Mouse (Mus musculus) stomach, embryonic 14.5 days (tissue): ENCODE results near the gene Bend3. TPM values are rescaled to one million over a fixed set of nuclear protein-coding genes. Genes with fewer than 3 reads are reported as not detected.

Source experiments
- ATAC-seq: fragments of 200-750 bp; cut with Nextera tagmentation; 2 replicates; pipeline ENCODE4 v1.8.0; 2017; ENCODE audit warnings: low read depth, moderate TSS enrichment; ENCODE audit not compliant: insufficient number of reproducible peaks, insufficient read depth, low FRiP score
- H3K27ac ChIP-seq: fragments of 300-500 bp; sonication (generic); 2 replicates; pipeline ENCODE4 v1.5.1; 2014; ENCODE audit warnings: mild to moderate bottlenecking, low read length, moderate library complexity, mixed read lengths
- H3K27me3 ChIP-seq: fragments of 300-500 bp; sonication (generic); 2 replicates; pipeline ENCODE4 v1.6.1; 2014; ENCODE audit warnings: low read length, control low read depth, mixed read lengths; ENCODE audit not compliant: control insufficient read depth, insufficient read depth
- H3K36me3 ChIP-seq: fragments of 300-500 bp; sonication (generic); 2 replicates; pipeline ENCODE4 v1.6.1; 2014; ENCODE audit warnings: mild to moderate bottlenecking, control low read depth, low read length, moderate library complexity, mixed read lengths; ENCODE audit not compliant: control insufficient read depth, insufficient read depth
- H3K4me1 ChIP-seq: fragments of 300-500 bp; sonication (generic); 2 replicates; pipeline ENCODE4 v1.6.1; 2014; ENCODE audit warnings: low read length, control low read depth, mixed read lengths; ENCODE audit not compliant: control insufficient read depth, insufficient read depth
- H3K4me2 ChIP-seq: fragments of 300-500 bp; sonication (generic); replicated peaks from 2 replicates; pipeline ENCODE4 v1.6.1; 2014; ENCODE audit warnings: low read depth, low read length, control low read depth
- H3K4me3 ChIP-seq: fragments of 300-500 bp; sonication (generic); 2 replicates; pipeline ENCODE4 v1.5.1; 2014; ENCODE audit warnings: low read depth, low read length, control low read depth
- H3K9ac ChIP-seq: fragments of 300-500 bp; sonication (generic); replicated peaks from 2 replicates; pipeline ENCODE4 v1.6.1; 2014; ENCODE audit warnings: low read depth, mild to moderate bottlenecking, control low read depth, low read length, moderate library complexity, mixed read lengths
- H3K9me3 ChIP-seq: fragments of 300-500 bp; sonication (generic); 2 replicates; pipeline ENCODE4 v1.6.1; 2016; ENCODE audit warnings: low read depth, low read length, control low read depth; ENCODE audit not compliant: control insufficient read depth
- WGBS: fragments of 180-500 bp; shearing (Covaris S2); extraction: QIAGEN DNeasy Blood & Tissue Kit; methylation state at CpG from one replicate; pipeline ENCODE4 v1.1.7; 2014; 5-methylcytosine and 5-hydroxymethylcytosine counted together
- polyA plus RNA-seq: library from polyadenylated mRNA; unstranded; fragments of >200 nt; fragmentation: Nextera tagmentation; extraction: Ambion mirVana; gene quantifications from 2 replicates; pipeline ENCODE4 v1.2.1, GENCODE M21; 2014

Gene Bend3
- 4.5 and 5.0 TPM in 2 replicates for polyA plus RNA-seq

DNA sequence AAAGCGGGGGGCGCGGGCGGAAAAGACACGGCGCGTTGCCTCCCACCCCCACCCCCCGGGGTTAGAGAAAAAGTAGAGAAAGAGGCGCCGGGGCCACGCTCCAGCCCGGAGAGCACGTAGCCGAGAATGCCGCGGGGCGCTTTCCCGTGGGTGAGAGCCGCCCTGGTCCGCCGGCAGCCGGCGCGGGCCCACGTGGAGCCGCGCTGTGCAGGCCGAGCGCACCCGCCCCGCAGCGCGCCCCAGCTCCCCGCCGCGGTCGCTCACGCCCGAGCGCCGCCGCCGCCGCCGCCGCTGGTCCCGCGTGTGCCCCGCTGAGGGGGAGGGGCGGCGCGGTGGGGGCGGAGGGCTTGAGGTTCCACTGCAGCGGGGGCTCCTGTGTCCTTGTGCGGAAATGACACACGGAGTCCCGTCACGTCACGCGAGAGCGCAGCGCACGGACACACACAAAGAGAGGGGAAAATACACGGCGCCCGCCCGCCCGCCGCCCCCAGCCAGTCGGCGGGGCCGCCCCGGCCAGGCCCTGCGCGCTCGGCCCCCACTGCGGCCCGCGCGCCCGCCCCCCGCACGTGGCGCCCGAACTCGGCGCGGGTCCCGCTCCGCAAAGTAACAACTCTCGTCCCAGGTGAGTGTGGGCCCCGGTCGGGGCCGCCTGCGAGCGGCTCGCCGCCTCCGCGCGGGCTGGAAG is at the start of gene Bend3:
Bend3 (plus strand) TSS at position 81 of the 685 bp plus-strand sequence.
- peaks cover 25% of the 10 kb centered on the region; the same call in 1 of the 2 replicates for H3K4me1 ChIP-seq
- H3K9me3 ChIP-seq = no peaks in the 10 kb centered on the region
- ATAC-seq = peak; percentile 40
- WGBS = under 1% methylated on average over 88 of the region's 101 CpGs
- H3K36me3 ChIP-seq = no peaks in the 10 kb centered on the region
- H3K4me2 ChIP-seq = peak within 1 kb of the TSS; percentile 88
- peak within 1 kb of the TSS; percentile 94 for H3K9ac ChIP-seq
- no peaks in the 10 kb centered on the region for H3K27me3 ChIP-seq
- peak within 1 kb of the TSS; percentile 79 for H3K4me3 ChIP-seq
- peak within 1 kb of the TSS; percentile 98 for H3K27ac ChIP-seq

DNA sequence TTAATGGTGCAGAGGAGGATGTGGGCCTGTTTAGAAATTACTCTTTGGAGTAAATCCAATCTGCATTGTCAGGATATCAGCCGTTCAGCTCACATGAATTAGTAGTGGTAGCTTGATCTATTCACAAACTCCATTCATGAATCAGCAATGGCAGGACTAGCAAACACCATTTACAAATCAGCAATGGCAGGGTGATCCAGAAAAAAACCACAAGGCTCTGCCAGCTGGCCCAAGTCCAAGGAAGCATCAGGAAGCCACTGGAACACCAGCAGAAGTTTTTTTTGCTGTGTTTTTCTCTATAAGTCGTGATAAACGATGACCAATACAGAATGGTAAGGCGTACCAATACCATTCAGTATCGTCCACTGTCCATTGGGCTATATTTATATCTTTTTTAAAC is 48.0 kb upstream of the Bend3 start:
- no peaks in the 10 kb centered on the region for H3K36me3 ChIP-seq
- H3K4me2 ChIP-seq = no peak overlapping the region
- no peaks in the 10 kb centered on the region for H3K4me1 ChIP-seq
- WGBS = 95% methylated on average over 5 of the region's 5 CpGs
- H3K27me3 ChIP-seq = no peaks in the 10 kb centered on the region
- H3K9ac ChIP-seq = no peak overlapping the region
- H3K27ac ChIP-seq = no peak overlapping the region
- no peak overlapping the region for H3K4me3 ChIP-seq
- no peak for ATAC-seq
- no peaks in the 10 kb centered on the region for H3K9me3 ChIP-seq

DNA sequence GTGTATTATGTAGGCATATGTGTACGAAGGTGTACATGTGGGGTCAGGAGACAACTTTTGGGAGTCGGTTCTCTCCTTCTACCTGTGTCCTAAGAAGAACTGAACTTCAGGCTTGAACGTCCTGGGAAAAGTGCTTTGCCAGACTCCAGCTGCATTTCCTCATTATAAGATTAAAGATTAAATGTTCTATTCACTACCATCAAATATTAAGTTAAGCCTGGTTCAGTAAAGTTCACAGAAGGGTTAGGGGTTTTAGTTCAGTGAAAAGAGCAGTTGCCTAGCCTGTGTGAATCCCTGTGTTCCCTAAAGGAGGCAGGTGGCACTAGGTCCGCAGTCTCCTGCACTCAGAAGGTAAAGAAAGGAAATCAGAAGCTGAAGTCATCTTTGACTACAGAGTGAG is 44.3 kb upstream of the Bend3 start:
- no peak overlapping the region for H3K4me3 ChIP-seq
- H3K9me3 ChIP-seq = no peaks in the 10 kb centered on the region
- H3K9ac ChIP-seq = no peak overlapping the region
- no peak overlapping the region for H3K27ac ChIP-seq
- no peak overlapping the region for H3K4me2 ChIP-seq
- no peaks in the 10 kb centered on the region for H3K36me3 ChIP-seq
- H3K4me1 ChIP-seq = no peaks in the 10 kb centered on the region
- no peaks in the 10 kb centered on the region for H3K27me3 ChIP-seq
- no peak for ATAC-seq
- 73% methylated on average over 4 of the region's 4 CpGs for WGBS

DNA sequence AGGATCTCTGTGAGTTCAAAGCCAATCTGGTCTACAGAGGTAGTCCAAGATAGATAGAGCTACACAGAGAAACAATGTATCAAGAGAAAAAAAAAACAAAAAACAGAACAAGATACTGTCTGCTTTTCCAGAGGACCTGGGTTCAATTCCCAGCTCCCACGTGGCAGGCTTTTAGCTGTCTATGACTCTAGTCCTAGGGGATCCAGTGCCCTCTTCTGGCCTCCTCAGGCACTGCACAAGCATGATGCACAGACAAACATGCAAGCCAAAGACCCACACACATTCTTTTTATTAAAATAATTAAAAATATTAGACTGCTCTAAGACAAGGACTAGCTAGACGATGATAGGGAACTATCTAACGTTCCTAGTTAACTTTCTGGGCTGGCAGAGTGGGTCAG is 42.9 kb upstream of the Bend3 start:
- Histone ChIP-seq H3K4me2 (no peak overlapping the region), H3K27me3 (no peaks in the 10 kb centered on the region), H3K4me1 (0 out of 2 replicates have a peak, but pooled peaks cover 2% of the 10 kb centered on the region), H3K36me3 (no peaks in the 10 kb centered on the region), H3K9me3 (no peaks in the 10 kb centered on the region), H3K4me3 (no peak overlapping the region), H3K9ac (no peak overlapping the region), H3K27ac (no peak overlapping the region)
- 93% methylated on average over 3 of the region's 3 CpGs for WGBS
- ATAC-seq = no peak

DNA sequence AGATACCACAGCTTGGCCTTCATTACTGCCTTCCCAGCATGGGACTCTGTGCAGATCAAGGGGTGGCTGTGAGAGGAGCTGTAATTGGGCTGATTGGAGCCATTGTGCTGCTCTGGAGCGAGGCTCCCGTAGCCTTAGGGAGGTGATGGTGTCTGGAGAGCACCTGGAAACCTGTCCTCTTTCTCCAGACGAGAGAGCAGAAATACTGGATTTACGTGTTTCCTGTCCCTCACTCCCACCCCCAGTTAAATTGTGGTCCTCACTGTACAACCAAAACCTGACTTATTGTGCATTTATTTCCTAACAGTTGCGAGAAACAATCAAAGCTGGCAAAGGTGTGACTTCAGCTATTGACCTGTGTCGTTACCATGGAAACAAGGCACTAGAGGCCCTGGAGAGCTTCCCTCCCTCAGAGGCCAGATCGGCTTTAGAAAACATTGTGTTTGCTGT is 39.1 kb upstream of the Bend3 start:
- no peak overlapping the region for H3K27ac ChIP-seq
- WGBS = 28% methylated on average over 7 of the region's 7 CpGs
- no peaks in the 10 kb centered on the region for H3K27me3 ChIP-seq
- no peak overlapping the region for H3K4me3 ChIP-seq
- no peak for ATAC-seq
- no peaks in the 10 kb centered on the region for H3K9me3 ChIP-seq
- H3K4me1 ChIP-seq = 0 out of 2 replicates have a peak, but pooled peaks cover 5% of the 10 kb centered on the region
- no peak overlapping the region for H3K4me2 ChIP-seq
- H3K36me3 ChIP-seq = no peaks in the 10 kb centered on the region
- no peak overlapping the region for H3K9ac ChIP-seq

DNA sequence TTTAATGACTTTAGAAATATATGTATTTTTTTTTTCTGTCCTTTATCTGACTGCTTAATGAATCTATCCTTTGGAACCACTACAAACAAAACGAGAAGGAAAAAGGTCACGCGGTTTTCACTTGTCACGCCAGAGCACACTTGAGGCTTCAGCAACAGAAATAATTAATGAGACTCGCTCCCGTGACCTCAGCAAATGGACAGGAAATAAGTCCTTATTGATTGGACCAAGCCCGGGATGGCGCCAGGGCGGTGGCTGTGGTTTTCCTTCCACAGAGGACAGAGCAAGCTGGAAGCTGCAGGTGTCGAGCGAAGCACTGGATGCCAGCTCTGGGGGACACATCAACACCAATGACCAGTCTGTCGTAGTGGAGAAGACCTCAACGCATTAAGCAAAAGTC is 38.6 kb upstream of the Bend3 start:
- 0 out of 2 replicates have a peak overlapping the region, but pooled peaks have one; percentile 1 for H3K27ac ChIP-seq
- no peak overlapping the region for H3K4me3 ChIP-seq
- ATAC-seq = no peak
- WGBS = 33% methylated on average over 13 of the region's 13 CpGs
- no peak overlapping the region for H3K4me2 ChIP-seq
- no peaks in the 10 kb centered on the region for H3K27me3 ChIP-seq
- no peaks in the 10 kb centered on the region for H3K9me3 ChIP-seq
- 0 out of 2 replicates have a peak, but pooled peaks cover 5% of the 10 kb centered on the region for H3K4me1 ChIP-seq
- H3K9ac ChIP-seq = no peak overlapping the region
- H3K36me3 ChIP-seq = no peaks in the 10 kb centered on the region

DNA sequence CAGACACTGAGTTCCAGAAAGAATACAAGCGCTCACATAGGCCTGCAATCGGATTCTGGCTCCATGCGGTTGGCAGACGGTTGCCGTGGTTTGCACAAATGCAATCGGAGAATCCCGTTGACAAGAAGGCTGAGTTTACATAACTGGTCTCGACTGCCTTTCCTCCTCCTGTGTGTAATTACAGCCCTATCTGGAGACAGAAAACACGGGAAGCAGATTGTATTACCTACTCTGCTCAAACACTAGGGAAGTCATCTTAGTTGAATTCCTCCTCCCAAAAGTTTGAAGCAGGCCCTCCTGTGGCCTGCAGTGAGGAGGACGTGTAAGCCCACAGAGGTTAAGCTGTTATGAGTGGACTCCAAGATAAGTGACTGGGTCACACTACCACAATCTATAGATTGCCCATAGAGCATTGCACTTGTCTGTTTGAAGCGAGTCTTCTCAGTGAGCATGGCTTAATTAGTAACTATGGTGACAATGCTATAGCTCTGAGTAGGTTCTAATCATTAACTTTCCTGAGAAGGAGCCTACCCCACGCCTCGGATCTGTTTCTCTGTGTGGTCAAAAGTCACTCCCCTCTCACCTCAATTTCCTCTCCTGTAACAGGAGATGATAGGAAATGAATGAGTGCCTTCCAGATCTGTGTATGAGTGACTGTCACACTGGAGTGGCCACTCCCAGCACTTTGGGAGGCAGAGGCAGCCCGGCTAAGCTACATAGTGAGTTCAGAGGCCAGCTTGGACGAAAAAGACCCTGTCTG is 37.5 kb upstream of the Bend3 start:
- peak; percentile 70 for ATAC-seq
- no peaks in the 10 kb centered on the region for H3K27me3 ChIP-seq
- WGBS = 43% methylated on average over 15 of the region's 15 CpGs
- no peak overlapping the region for H3K4me3 ChIP-seq
- 0 out of 2 replicates have a peak, but pooled peaks cover 5% of the 10 kb centered on the region for H3K4me1 ChIP-seq
- peak overlapping the region; percentile 55; the same call in 1 of the 2 replicates for H3K27ac ChIP-seq
- no peaks in the 10 kb centered on the region for H3K36me3 ChIP-seq
- no peaks in the 10 kb centered on the region for H3K9me3 ChIP-seq
- H3K4me2 ChIP-seq = no peak overlapping the region
- H3K9ac ChIP-seq = no peak overlapping the region

DNA sequence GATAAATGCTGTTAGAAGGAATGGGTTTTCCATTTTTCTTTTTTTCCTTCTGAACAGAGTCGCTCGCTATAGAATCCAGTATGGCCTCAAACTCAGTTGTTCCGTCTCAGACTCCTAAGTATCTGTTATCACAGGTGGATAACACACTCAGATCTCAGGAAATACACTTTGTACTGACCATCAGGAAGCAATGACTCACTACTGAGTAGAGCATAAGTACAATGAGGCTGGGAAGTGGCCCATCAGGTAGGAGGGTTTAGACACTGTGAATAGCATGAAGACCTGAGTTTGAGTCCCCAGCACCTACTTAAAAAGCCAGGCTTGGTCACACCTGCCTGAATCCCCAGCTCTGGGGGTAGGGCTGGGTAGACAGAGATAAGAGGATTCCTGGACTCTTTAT is 30.0 kb upstream of the Bend3 start:
- Histone ChIP-seq H3K27ac (no peak overlapping the region), H3K36me3 (no peaks in the 10 kb centered on the region), H3K4me3 (no peak overlapping the region), H3K4me2 (no peak overlapping the region), H3K9me3 (no peaks in the 10 kb centered on the region), H3K4me1 (no peaks in the 10 kb centered on the region), H3K27me3 (no peaks in the 10 kb centered on the region), H3K9ac (no peak overlapping the region)
- WGBS = 83% methylated on average over 3 of the region's 3 CpGs
- no peak for ATAC-seq
